Mouse (Mus musculus) frontal cortex, postnatal 14 days (tissue): ENCODE measurements at regions not wholly inside any gene's neighbourhood (a gene's known extent, or its start where the extent isn't known, plus 50 kb on each side); places are given as distances from the start of the nearest gene placed in this dataset.
"Not testable (repeated sequence)": the region's sequence is repeated elsewhere in the genome, so short reads cannot be mapped to it uniquely, and the experiment has no call there.

Experiments
- DNase-seq, 2 experiments: peaks; one replicate each; pipeline ENCODE4 v3.0.0; 2022; ENCODE audit warnings: low spot score in 2 of 2

DNA sequence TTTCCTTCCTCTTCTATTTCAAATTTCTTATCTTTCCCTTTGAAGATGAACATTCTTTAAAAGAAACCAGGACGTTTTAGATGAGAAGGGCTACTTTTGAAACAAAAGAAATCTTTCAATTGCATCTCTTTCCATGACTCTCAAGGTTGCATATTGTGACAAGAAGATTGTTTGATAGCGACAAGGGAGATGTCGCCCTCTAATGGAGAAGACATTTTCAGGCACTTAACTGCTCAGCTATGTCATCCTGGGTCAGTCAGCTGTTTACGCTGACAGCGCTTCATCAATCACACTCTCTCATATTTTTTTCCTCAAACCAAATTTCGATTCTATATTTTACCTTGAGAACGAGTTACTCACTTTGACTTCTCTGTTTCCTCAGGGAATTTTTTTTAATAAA is 122.2 kb upstream of the Nabp1 start:
- DNase-seq, result no peak

DNA sequence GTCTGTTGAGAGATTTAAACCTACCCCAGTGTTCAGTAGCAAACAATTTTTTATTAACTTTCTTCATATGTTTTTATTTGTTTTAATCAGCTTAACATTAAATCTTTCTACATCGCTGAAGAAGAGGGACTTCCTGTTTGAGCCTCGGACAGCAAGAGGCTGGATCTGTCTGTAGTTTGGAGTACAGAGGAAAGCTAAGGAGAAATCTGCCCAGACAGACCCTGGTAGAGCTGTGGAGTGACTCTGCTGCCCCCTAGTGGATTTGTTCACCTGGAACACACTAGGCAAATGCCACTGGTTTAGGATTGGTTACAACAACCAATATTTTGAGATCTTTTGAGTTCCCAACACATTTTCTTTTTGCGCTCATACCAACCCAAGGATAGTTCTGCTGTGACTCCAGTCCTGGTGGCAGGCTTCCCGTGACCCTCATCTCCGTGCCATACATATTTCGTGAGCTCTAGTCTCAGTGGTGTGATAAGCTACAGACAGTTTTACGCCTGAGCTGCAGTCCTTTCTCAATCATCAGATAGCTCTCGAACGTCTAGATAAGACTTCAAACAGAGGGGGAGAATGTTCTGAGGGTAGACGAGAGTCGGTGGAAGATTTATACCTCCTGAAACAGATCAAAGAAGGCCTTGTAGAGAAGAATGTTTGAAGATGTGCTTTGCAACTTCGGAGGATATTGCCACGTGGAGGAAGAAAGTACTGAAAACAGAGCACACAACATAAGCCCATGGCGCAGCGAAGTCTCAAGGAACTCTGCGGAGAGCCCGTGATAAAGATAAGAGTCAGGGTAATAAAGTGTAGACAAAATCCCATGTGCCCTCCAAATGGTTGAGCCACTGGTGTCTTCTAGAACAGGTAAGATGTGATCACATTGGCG is 119.0 kb upstream of the Nabp1 start:
- peak; percentile 59 to 81 for DNase-seq

DNA sequence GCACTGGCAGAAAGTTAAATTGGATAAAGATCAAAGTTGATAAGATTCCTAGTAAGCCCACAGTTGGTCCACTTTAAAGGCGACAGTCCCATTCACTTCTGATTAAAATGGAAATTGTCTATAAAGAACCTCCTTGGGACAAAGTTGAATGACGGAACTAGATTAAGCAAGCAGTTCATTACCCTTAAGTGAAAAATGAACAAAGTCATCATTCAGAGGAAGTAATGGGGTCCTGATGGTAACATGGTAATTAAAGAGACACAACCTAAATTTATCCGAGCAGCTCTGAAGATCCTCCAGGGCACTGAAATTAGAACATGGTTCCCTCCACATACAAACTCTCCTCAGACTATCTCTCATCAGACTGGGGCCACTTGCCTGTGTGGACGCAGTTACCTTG is 116.4 kb upstream of the Nabp1 start:
- no peak for DNase-seq

DNA sequence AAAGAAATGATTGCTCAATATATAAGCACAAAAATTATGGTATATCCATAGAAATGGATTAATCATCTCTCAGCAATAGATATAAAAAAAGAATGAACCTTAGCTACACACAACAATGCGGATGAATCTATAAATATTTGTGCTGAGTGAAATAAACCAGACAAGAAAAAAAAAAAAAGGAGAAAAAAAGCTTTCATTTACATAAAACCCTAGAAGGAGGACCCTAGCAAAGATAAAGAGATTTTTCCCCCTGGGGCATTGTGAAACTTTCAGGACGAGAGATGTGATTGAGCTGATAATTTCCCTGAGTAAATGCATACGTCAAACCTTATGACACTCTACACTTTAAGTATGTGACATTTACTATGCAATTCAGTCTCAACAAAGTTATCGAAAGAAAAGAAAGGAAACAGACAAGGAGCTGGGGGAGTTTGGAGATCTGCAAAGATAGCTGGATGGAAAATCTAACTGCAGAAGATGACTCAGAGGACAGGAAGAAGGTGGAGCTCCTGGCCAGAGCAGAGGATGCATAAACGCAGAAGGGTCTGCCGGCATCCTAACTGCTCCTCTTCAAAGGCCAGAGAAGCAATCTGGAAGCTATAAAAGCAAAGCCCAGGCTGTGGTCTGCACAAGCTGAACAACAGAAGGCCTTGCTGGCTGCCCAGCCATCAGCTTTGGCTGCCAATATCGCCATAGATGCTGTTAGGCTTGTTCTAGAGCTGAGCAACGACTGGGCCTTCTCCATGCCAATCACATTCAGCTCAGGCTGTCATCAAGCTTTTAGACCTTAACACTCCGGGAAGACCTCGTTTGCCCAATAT is 115.6 kb upstream of the Nabp1 start:
- no peak for DNase-seq

DNA sequence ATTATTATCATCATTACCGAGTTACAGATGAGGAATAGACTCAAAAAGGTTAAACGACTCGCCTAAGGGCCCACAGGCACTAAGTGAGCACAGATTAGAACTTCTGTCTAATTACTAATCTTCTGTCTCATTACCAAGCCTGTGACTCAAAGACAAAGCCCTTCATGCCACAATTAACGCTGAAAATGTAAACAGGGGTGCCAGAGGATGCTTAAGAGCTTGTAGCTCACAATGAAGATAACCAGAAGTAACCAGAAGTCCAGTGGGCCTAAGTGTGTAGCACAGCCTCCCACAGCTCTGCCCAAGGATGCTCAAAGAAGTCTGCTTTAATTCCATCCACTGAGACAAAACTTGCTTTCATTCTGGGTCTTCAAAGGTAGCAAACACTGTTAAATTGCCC is 113.7 kb upstream of the Nabp1 start:
- DNase-seq, result no peak

DNA sequence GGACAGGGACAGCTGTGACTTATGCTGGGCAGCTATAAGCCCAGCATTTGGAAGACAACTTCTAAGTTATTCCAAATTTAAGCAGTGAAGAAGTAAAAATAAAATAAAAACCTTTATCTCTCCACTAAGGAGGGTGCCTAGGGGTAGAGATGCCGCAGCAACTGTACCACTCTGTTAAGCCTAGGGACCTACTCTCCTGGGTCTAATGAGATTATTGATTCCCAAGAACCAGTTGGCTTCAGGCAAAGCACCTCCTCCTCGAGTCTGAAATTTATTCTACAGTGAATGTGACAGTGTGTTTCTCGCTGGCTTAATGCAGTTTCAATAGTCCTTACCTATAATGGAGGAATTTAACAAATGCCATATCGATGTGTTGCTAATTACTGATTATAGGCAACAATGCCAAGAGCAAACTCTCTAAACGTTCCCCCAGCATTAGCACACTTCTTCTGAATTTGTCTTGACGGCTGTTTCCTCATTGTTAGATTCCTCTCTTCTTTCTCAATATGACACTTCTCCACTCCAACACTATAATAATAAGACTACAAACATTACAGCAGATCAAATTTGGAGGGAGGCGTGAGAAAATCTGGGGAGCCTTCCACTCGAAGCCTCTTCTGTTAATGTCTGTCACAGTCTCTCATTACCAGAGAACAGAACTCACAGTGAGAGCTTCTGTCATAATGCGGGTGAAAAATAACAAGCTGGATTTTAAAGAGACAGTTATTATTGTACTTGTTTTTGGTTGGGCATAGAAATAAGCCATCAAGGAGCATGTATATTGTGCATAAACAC is 112.6 kb upstream of the Nabp1 start:
- DNase-seq, result no peak

DNA sequence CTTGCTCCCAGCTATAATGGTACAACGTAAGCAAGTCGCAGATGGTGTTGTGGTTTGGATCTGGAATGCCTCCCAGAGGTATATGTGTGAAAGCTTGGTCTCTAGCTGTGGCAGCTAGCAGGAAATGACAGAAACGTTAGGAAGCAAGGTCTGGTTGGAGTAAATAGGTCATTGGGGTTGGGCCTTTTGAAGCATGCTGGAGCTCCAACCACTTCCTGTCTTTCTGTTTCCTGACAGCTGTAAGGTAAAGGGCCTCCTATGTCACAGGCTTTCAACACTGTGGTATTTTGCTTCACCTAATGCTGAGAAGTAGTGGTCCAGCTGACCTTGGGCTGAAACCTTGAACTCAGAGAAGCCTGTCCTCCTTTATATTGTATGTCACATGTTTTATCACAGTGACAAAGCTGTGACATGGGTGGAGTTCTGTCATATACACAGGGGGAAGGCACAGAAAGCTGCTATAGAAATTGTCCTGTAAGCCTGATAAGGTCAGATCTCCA is 106.8 kb upstream of the Nabp1 start:
- DNase-seq, result no peak

DNA sequence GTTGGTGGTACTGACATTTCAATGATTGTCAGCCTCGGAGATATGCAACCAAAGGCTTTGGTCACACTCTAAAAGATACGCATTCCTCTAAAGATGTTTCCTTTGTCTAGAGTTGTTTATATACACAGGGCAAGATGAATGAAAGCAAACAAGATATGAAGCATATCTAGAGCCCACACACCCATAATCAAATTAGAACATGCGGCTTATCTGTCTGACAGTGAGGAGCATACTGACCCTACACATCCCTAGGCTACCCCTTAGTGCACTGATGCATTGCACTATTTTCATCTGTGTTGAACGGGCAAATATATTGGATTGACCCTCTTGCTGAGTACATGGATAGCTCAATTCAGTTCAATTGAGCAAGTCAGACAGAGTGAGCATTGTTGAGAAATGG is 105.6 kb upstream of the Nabp1 start:
- DNase-seq, result no peak

DNA sequence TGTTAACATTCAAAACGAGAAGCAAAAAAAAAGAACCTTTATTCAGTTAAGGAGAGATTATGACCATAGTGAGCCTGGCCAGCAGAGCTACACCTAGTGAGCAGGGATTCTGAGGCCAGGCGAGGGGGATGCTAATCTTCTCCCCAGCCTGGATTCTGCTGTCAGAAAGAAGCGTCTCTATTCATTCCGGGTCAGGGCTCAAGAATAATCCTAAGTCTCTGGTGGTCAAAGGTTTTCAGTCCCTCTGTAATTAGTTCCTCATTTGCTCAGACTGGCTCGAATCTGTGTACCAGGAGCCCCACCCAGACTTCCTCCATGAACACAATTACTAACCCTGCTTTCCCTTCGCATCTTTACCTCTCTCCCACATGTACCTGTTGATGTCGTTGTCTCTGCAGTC is 101.8 kb upstream of the Nabp1 start:
- DNase-seq, result no peak

DNA sequence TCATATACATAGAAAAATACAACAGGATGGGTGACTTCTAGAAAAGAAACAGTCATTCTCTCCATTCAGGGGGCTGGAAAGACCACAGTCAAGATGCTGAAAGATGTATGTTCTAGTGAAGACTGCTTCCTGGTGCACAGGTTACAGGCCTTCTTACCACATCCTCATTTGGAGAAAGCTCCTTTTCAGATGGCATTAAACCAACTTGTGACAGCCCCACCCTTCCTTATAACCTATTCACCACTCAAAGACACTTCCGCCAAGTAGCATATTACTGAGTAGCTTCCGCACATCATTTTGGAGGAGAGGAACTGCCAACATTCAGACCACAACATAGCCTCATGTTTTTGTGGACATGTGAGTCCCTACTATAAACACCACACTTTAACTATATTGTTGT is 99.5 kb upstream of the Nabp1 start:
- DNase-seq, result no peak

DNA sequence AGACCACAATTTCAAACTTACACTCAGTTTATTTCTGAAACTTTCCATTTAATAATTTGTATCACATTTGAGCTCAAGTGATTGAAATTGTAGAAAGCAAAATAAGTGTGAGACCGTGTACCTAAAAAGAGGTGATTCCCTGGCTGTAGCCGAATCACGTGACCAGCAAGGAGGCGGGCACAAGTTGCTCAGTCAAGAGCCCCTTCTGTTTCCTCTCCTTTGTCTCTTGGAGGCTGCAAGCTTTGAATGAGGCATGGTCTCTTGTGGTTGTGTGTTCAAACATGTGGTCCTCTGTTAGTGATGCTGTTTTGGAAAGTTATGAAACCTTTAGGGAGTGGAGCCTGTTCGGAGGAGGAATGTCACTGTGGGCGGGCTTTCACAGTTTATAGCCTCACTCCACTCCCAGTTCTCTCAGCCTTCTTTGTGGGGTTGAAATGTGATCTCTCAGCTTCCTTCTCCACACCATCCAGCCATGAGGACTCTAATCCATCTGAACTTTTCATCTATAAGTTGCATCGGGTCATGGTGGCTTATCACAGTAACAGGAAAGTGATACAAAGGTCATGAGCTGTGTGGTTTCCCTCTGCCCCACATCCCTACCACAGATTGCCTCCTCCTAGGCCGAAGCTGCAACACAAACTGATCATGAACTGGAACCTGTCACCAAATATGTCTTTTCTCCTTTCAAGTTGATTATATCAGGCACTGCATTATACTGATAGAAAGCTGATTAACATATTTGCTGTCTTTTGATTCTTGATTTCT is 94.3 kb upstream of the Nabp1 start:
- no peak for DNase-seq

DNA sequence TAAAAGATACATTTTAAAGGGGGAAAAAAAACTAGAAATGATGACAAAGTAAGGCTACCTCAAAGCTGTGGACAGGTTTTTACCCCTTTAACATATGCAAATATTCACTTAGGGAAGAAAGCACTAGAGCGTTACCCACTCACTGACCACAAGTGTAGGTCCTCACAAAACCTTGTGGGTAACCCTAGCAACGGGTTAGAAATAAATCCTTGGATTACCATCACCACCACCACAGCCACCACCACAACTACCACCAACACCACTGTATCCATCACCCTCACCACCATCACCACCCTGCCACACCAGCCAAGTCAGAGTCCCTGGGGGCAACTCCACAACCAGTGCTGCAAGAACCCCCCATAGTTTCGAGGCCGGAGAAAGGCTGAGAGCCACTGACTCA is 91.4 kb upstream of the Nabp1 start:
- DNase-seq, result no peak

DNA sequence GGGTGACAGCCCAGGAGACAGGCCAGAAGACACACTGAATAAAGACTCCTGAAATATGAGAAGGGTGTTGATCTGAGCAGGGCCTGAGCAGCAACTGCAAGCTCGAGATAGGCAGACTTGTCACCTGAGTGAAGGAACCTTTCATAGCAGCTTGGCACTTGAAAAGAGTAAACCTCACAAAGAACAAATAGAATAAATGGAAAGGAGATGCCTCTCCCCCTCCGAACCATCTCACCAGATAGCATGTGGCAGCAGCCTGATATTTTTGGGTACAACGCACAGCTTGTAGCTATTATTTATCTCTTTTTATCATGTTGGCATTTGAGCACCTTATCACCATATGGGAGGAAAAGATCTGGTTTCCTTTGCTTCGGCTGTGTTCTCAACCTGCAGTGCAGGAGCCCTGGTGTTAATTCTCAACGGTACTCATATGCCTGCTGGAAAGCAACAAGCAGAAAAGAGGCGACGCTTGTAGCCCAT is 88.0 kb upstream of the Nabp1 start:
- DNase-seq, result no peak

DNA sequence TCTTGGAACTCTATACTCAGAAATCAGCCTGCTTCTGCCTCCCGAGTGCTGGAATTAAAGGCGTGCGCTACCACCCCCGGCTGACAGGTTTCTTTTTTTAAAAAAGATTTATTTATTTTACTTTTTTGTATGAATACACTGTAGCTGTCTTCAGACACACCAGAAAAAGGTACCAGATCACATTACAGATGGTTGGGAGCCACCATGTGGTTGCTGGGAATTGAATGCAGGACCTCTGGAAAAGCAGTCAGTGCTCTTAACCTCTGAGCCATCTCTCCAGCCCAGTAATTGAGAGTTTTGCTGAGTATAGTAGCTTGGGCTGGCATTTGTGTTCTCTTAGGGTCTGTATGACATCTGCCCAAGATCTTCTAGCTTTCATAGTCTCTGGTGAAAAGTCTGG is 78.4 kb upstream of the Nabp1 start:
- not testable (repeated sequence) for DNase-seq

DNA sequence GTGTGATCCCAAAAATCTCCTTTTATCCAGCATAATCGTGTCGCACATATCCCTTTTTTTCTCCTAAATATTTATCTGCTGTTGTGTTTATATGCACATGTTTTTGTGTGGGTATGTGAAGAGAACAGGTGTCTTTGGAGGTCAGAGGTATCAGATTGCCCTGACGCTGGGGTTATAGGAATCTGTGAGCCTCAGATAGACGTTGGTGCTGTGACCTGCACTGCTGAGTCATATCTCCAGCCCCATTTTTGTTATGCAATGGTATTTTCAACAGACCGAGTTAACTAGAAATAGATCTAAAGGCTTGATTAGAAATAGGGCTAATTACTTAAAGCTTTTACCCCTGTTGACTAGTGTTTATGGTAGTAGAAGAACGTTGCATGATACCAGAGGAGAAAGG is 75.5 kb upstream of the Nabp1 start:
- DNase-seq, result no peak

DNA sequence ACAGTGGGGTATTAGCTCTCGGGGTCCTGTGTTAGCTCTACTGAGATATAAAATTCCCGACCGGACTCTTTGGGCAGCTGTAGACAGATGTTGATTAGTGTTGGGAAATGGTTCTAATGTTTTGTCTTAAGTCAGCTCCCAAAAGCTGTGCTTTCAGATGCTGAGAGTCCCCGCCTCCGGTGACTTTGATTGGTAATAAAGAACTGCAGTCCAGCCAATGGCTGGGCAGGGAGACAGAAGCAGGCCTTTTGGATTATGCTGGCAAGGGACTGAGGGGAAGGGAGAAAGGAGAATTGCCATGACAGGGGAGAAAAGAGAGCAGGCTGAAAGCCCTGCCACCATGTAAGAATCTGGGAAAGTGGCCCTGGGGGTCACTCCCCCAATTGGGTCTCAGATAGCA is 73.4 kb upstream of the Nabp1 start:
- no peak for DNase-seq

DNA sequence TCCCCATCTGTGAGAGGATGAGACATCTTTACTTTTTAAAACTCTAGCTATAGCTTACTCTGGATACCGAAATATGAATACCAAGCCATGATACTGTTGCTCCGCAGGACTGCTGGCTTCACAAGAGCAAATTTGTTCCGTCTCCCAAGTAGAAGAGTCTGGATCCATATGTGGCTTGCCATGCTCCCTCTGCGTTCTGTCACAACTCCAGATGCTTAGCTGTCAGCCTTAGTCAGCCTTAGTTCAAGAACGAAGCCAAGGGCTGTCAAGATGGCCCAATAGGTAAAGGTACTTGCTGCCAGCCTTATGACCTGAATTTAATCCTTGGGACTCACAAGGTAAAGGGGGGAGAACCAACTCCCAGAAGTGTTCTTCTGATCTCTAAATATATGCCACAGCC is 64.6 kb upstream of the Nabp1 start:
- no peak for DNase-seq

DNA sequence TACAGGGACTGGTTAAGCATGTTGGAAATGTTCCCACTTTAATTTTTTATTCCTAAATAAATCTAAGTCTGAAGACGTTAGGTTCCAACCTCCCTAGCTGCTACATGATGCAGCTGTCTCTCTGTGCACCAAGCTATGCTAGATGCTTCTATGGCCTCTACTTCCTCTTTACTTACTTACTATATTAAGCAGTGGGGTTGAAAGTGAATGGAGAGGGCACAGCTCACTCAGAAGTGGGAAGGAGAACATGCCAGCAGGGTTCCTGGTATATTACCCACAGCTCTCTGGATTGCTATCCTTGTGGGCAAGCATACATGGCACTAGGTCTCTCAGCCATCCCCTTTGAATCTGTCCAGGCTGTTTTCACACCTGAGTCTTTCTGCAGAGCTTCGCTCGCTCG is 61.4 kb upstream of the Nabp1 start:
- DNase-seq, result no peak

DNA sequence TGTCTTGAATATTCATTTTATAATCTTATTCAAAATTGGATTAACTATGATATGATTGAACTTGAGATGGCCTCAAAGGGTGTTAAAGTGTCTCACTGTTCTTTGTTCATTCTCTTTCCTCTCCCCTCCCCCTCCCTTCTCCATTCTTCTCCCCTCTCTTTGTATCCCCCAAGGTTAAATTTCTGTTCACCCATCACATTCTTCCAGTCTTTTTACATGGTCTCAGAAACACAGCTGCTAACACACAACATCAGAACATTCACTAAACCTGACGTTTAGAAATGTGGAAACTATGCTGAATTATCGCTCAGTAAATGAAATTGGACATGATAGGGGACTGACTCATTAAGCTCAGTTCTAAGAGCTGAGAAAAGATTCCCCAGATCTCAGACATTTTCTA is 60.6 kb upstream of the Nabp1 start:
- no peak for DNase-seq

DNA sequence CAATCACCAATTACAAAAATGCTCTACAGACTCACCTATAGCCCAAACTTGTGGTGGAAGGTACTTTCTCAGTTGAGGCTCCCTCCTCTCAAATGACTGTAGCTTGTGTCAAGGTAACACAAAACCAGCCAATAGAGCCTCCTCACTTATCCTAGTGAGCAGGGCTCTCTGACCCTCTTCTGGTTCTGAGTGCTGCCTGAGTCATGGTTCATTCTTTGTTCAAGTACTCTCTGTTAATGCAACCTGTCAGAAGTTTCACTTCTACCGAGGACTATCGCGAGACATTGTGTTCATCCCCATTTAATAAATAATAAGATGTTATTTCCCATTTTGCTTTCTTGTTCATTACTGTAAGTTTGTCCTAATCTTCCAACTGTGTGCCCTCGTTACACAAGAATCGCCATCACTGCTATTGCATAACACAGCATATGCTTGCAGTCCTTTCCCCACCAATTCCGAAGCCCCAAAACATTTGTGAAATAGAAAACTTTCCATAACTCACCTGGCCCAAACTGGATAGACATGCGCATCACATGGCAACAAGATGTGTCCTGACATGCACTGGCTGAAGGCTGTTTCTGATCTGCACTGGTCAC is 59.6 kb upstream of the Nabp1 start:
- no peak for DNase-seq

DNA sequence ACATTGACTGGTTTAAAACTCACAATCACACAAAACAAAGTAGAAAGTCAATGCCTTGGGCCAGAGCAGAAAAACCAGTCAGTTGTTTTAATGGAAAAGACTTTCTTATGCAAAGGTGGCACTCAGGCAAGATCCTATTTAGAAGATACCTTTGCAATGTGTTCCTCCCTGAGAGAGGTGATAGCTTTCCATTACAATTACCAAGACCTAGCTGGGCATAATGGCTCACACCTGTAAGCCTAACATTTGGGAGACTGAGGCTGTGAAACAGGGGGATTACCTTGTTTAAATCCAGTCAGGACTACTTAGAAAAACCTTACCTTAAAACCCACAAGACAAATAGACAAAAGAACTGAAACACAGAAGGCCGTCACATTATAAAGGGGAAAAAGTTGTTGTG is 57.9 kb upstream of the Nabp1 start:
- DNase-seq, result no peak
